Mouse (Mus musculus): ENCODE measurements at regions not wholly inside any gene's neighbourhood (a gene's known extent, or its start where the extent isn't known, plus 50 kb on each side); places are given as distances from the start of the nearest gene placed in this dataset.

- TF ChIP-seq GATA1 (IDR thresholded peaks at IDR 0.05; ENCODE audit: borderline replicate concordance, low read length) (no peak), CTCF (IDR thresholded peaks at IDR 0.05; ENCODE audit: low read depth, low read length) (no peak), GATA2 (IDR thresholded peaks at IDR 0.05; ENCODE audit: borderline replicate concordance, low read depth, low read length) (no peak), TAL1 (conservative IDR thresholded peaks at IDR 0.05; ENCODE audit: low read depth, low read length) (no peak), POLR2AphosphoS5 (IDR thresholded peaks at IDR 0.05; ENCODE audit: insufficient replicate concordance, low read depth, low read length) (no peak)
- Histone ChIP-seq H3K9me3 (replicated peaks) (peaks cover 68% of the 10 kb centered on the region), H3K4me1 (ENCODE audit: insufficient read depth, low read depth, low read length) (no peaks in the 10 kb centered on the region), H3K36me3 (replicated peaks) (no peaks in the 10 kb centered on the region), H3K27me3 (ENCODE audit: insufficient read depth, low read length) (no peaks in the 10 kb centered on the region), H3K4me3 (ENCODE audit: low read depth, low read length) (no peak overlapping the region)
- DNase-seq (ENCODE audit: low spot score), result no peak
- ATAC-seq (ENCODE audit: extremely low read depth, insufficient number of reproducible peaks, low FRiP score, poor library complexity, severe bottlenecking), result no peak
Observed at GRCm38 (mm10) chr5:116823260-116823659, 231.6 kb upstream of the Srrm4 start.

GRCm38 (mm10) chr5:116822141-116822540 lies 230.5 kb upstream of the Srrm4 start:
- H3K4me1 ChIP-seq (ENCODE audit: insufficient read depth, low read depth, low read length), result no peaks in the 10 kb centered on the region
- H3K4me3 ChIP-seq (ENCODE audit: low read depth, low read length), result no peak overlapping the region; the same call in 1 of the 2 replicates
- DNase-seq (ENCODE audit: low spot score) (no peak), ATAC-seq (ENCODE audit: extremely low read depth, insufficient number of reproducible peaks, low FRiP score, poor library complexity, severe bottlenecking) (no peak)
- no peaks in the 10 kb centered on the region for H3K36me3 ChIP-seq (replicated peaks)
- peaks cover 65% of the 10 kb centered on the region for H3K9me3 ChIP-seq (replicated peaks)
- H3K27me3 ChIP-seq (ENCODE audit: insufficient read depth, low read length), result no peaks in the 10 kb centered on the region
- TF ChIP-seq GATA2 (IDR thresholded peaks at IDR 0.05; ENCODE audit: borderline replicate concordance, low read depth, low read length) (no peak), GATA1 (IDR thresholded peaks at IDR 0.05; ENCODE audit: borderline replicate concordance, low read length) (no peak), TAL1 (conservative IDR thresholded peaks at IDR 0.05; ENCODE audit: low read depth, low read length) (no peak), CTCF (IDR thresholded peaks at IDR 0.05; ENCODE audit: low read depth, low read length) (no peak)

GRCm38 (mm10) chr5:116809799-116810198 lies 218.2 kb upstream of the Srrm4 start:
- no peak for ATAC-seq (ENCODE audit: extremely low read depth, insufficient number of reproducible peaks, low FRiP score, poor library complexity, severe bottlenecking)
- DNase-seq (ENCODE audit: low spot score), result no peak
- H3K9me3 ChIP-seq (replicated peaks), result peaks cover 55% of the 10 kb centered on the region

GRCm38 (mm10) chr5:116809001-116809759 lies 217.6 kb upstream of the Srrm4 start:
- ATAC-seq (ENCODE audit: extremely low read depth, insufficient number of reproducible peaks, low FRiP score, poor library complexity, severe bottlenecking), result no peak
- no peak for DNase-seq (ENCODE audit: low spot score)
- Histone ChIP-seq H3K9me3 (replicated peaks) (peaks cover 50% of the 10 kb centered on the region), H3K4me1 (ENCODE audit: insufficient read depth, low read depth, low read length) (no peaks in the 10 kb centered on the region), H3K27me3 (ENCODE audit: insufficient read depth, low read length) (no peaks in the 10 kb centered on the region), H3K36me3 (replicated peaks) (no peaks in the 10 kb centered on the region), H3K4me3 (ENCODE audit: low read depth, low read length) (no peak overlapping the region)
- no peak for TF ChIP-seq CTCF (IDR thresholded peaks at IDR 0.05; ENCODE audit: low read depth, low read length)
- TF ChIP-seq POLR2AphosphoS5 (IDR thresholded peaks at IDR 0.05; ENCODE audit: insufficient replicate concordance, low read depth, low read length), result no peak
- TF ChIP-seq GATA2 (IDR thresholded peaks at IDR 0.05; ENCODE audit: borderline replicate concordance, low read depth, low read length), result no peak
- TF ChIP-seq TAL1 (conservative IDR thresholded peaks at IDR 0.05; ENCODE audit: low read depth, low read length), result no peak
- TF ChIP-seq GATA1 (IDR thresholded peaks at IDR 0.05; ENCODE audit: borderline replicate concordance, low read length), result no peak

More at GRCm38 (mm10) chr5:116809799-116810198, 218.2 kb upstream of the Srrm4 start:
- Histone ChIP-seq H3K27me3 (ENCODE audit: insufficient read depth, low read length) (no peaks in the 10 kb centered on the region), H3K4me3 (ENCODE audit: low read depth, low read length) (no peak overlapping the region), H3K36me3 (replicated peaks) (no peaks in the 10 kb centered on the region), H3K4me1 (ENCODE audit: insufficient read depth, low read depth, low read length) (no peaks in the 10 kb centered on the region)
- TF ChIP-seq CTCF (IDR thresholded peaks at IDR 0.05; ENCODE audit: low read depth, low read length) (no peak), GATA1 (IDR thresholded peaks at IDR 0.05; ENCODE audit: borderline replicate concordance, low read length) (no peak), POLR2AphosphoS5 (IDR thresholded peaks at IDR 0.05; ENCODE audit: insufficient replicate concordance, low read depth, low read length) (no peak)

GRCm38 (mm10) chr5:116797460-116797859 lies 205.8 kb upstream of the Srrm4 start:
- no peak overlapping the region for H3K4me3 ChIP-seq (ENCODE audit: low read depth, low read length)
- no peaks in the 10 kb centered on the region for H3K27me3 ChIP-seq (ENCODE audit: insufficient read depth, low read length)
- no peak for DNase-seq (ENCODE audit: low spot score)
- H3K4me1 ChIP-seq (ENCODE audit: insufficient read depth, low read depth, low read length), result no peaks in the 10 kb centered on the region
- ATAC-seq (ENCODE audit: extremely low read depth, insufficient number of reproducible peaks, low FRiP score, poor library complexity, severe bottlenecking), result no peak
- no peak for TF ChIP-seq POLR2AphosphoS5 (IDR thresholded peaks at IDR 0.05; ENCODE audit: insufficient replicate concordance, low read depth, low read length)
- H3K36me3 ChIP-seq (replicated peaks), result no peaks in the 10 kb centered on the region
- H3K9me3 ChIP-seq (replicated peaks), result peaks cover 61% of the 10 kb centered on the region

- Histone ChIP-seq H3K36me3 (replicated peaks) (no peaks in the 10 kb centered on the region), H3K27me3 (ENCODE audit: insufficient read depth, low read length) (no peaks in the 10 kb centered on the region), H3K4me3 (ENCODE audit: low read depth, low read length) (no peak overlapping the region), H3K4me1 (ENCODE audit: insufficient read depth, low read depth, low read length) (no peaks in the 10 kb centered on the region), H3K9me3 (replicated peaks) (peaks cover 58% of the 10 kb centered on the region)
- DNase-seq (ENCODE audit: low spot score) (no peak), ATAC-seq (ENCODE audit: extremely low read depth, insufficient number of reproducible peaks, low FRiP score, poor library complexity, severe bottlenecking) (no peak)
- no peak for TF ChIP-seq GATA1 (IDR thresholded peaks at IDR 0.05; ENCODE audit: borderline replicate concordance, low read length)
- no peak for TF ChIP-seq POLR2AphosphoS5 (IDR thresholded peaks at IDR 0.05; ENCODE audit: insufficient replicate concordance, low read depth, low read length)
- TF ChIP-seq GATA2 (IDR thresholded peaks at IDR 0.05; ENCODE audit: borderline replicate concordance, low read depth, low read length), result no peak
- no peak for TF ChIP-seq CTCF (IDR thresholded peaks at IDR 0.05; ENCODE audit: low read depth, low read length)
- no peak for TF ChIP-seq TAL1 (conservative IDR thresholded peaks at IDR 0.05; ENCODE audit: low read depth, low read length)
Observed at GRCm38 (mm10) chr5:116795169-116795568, 203.6 kb upstream of the Srrm4 start.

All from G1E (cell line).